Mouse (Mus musculus): Measurements from ENCODE around the gene Tnfaip2. TPM values are rescaled to one million over a fixed set of nuclear protein-coding genes. Genes with fewer than 3 reads are reported as not detected.

Tnfaip2 gene
- 4.3 and 6.0 TPM in 2 replicates for polyA plus RNA-seq (2016; fragmentation: Nextera tagmentation; extraction: Ambion mirVana)

DNA sequence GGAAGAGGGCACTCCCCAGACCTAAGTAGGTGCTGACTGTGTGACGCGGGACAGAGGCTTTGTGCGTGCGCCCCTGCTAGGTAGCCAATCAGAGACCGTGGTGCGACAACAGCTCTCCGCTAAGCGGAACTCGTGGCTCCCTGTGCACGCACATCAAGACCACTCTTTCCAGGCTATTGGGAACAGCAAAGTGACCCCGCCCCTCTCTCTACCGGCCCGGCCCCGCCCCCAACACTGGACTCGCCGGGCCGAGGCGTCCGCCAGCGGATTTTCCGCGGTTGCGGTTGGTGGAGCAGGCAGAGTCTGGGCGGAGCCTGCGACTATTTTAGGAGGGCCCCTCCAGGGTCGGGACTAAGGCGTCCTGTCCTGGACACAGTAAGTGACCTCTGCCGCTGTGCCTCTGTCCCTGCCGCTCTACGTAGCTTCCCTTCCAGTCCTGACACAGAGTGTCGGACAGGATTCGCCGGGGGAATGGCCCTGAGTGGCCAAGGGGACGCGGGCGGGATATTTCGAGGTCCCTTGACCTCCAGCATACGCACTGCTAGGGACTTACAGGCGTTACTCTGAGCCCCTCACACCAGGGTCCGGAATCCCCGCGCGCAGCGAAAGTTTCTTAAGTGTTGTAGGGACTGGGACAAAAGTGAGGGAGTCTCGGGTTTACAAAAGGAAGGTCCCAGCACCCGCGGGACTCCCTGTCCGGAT is at the start of gene Tnfaip2:
Gene Tnfaip2, plus strand, starts transcription at position 161 of the 702 bp plus-strand sequence.
- peak; percentile 86 for DNase-seq (ENCODE audit: low spot score)
- Histone ChIP-seq H3K36me3 (no peaks in the 10 kb centered on the region), H3K9me3 (replicated peaks) (no peaks in the 10 kb centered on the region), H3K27me3 (ENCODE audit: low read depth, poor library complexity, severe bottlenecking) (peaks cover 100% of the 10 kb centered on the region), H3K4me3 (peak within 1 kb of the TSS; percentile 53), H3K4me1 (peaks cover 46% of the 10 kb centered on the region), H3K27ac (peak within 1 kb of the TSS; percentile 17; the same call in 1 of the 2 replicates)
- WGBS = under 1% methylated on average over 48 of the region's 48 CpGs

GRCm38 (mm10) chr12:111394008-111394407 is 48.3 kb upstream of the Tnfaip2 start:
- Histone ChIP-seq H3K27ac (no peak overlapping the region), H3K9me3 (replicated peaks) (no peaks in the 10 kb centered on the region), H3K4me1 (no peaks in the 10 kb centered on the region), H3K36me3 (no peaks in the 10 kb centered on the region), H3K4me3 (no peak overlapping the region), H3K27me3 (ENCODE audit: low read depth, poor library complexity, severe bottlenecking) (peaks cover 20% of the 10 kb centered on the region; the same call in 1 of the 2 replicates)
- 86% methylated on average over 6 of the region's 6 CpGs for WGBS
- DNase-seq (ENCODE audit: low spot score) = no peak

- peaks cover 26% of the 10 kb centered on the region for H3K27me3 ChIP-seq (ENCODE audit: low read depth, poor library complexity, severe bottlenecking)
- peaks cover 5% of the 10 kb centered on the region; the same call in 1 of the 2 replicates for H3K4me1 ChIP-seq
- no peak overlapping the region for H3K27ac ChIP-seq
- H3K9me3 ChIP-seq (replicated peaks) = no peaks in the 10 kb centered on the region
- H3K4me3 ChIP-seq = no peak overlapping the region
- no peak for DNase-seq (ENCODE audit: low spot score)
- 80% methylated on average over 5 of the region's 5 CpGs for WGBS
- H3K36me3 ChIP-seq = no peaks in the 10 kb centered on the region
Measured at GRCm38 (mm10) chr12:111396997-111397396, 45.3 kb upstream of the Tnfaip2 start.

- Histone ChIP-seq H3K4me3 (no peak overlapping the region), H3K27ac (no peak overlapping the region)
- peak; percentile 87 for DNase-seq (ENCODE audit: low spot score)
Measured at GRCm38 (mm10) chr12:111401454-111402184, 40.6 kb upstream of the Tnfaip2 start.

DNA sequence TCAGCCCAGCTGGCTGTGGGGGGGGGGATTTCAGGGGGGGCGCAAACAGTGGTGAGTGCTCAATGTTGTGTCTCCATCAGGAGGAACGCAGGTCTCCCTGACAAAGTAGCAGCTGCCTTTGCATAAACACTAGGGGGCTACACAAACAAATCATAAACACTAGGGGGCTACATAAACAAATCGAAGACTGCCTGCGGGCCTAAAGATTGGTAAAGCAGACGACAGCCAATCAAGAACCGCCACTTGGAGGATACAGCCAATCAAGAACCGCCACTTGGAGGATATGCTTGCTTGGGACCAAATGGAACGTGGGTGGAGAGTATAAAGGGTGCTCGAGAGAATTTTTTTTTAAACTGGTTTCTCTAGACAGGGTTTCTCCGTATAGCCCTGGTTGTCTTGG is 37.4 kb upstream of the Tnfaip2 start:
- 50% methylated on average over 10 of the region's 10 CpGs for WGBS
- Histone ChIP-seq H3K4me1 (peaks cover 19% of the 10 kb centered on the region), H3K36me3 (no peaks in the 10 kb centered on the region), H3K9me3 (replicated peaks) (no peaks in the 10 kb centered on the region), H3K4me3 (no peak overlapping the region), H3K27me3 (ENCODE audit: low read depth, poor library complexity, severe bottlenecking) (peaks cover 67% of the 10 kb centered on the region), H3K27ac (no peak overlapping the region)
- DNase-seq (ENCODE audit: low spot score) = no peak

More at GRCm38 (mm10) chr12:111401454-111402184, 40.6 kb upstream of the Tnfaip2 start:
- H3K36me3 ChIP-seq = no peaks in the 10 kb centered on the region
- peaks cover 11% of the 10 kb centered on the region for H3K4me1 ChIP-seq
- no peaks in the 10 kb centered on the region for H3K9me3 ChIP-seq (replicated peaks)
- WGBS = 14% methylated on average over 15 of the region's 15 CpGs
- peaks cover 48% of the 10 kb centered on the region for H3K27me3 ChIP-seq (ENCODE audit: low read depth, poor library complexity, severe bottlenecking)

GRCm38 (mm10) chr12:111406622-111407021 is 35.6 kb upstream of the Tnfaip2 start, which contains the start of gene Lbhd2:
TSS of gene Lbhd2 (plus strand) at chr12:111406809.
- no peaks in the 10 kb centered on the region for H3K36me3 ChIP-seq
- DNase-seq (ENCODE audit: low spot score) = no peak
- peak within 1 kb of the TSS; percentile 51 for H3K27ac ChIP-seq
- H3K9me3 ChIP-seq (replicated peaks) = no peaks in the 10 kb centered on the region
- H3K4me3 ChIP-seq = peak within 1 kb of the TSS; percentile 36
- peaks cover 81% of the 10 kb centered on the region for H3K27me3 ChIP-seq (ENCODE audit: low read depth, poor library complexity, severe bottlenecking)
- H3K4me1 ChIP-seq = peaks cover 23% of the 10 kb centered on the region
- 1% methylated on average over 24 of the region's 24 CpGs for WGBS

GRCm38 (mm10) chr12:111409583-111409982 is 32.7 kb upstream of the Tnfaip2 start:
- Histone ChIP-seq H3K27ac (no peak overlapping the region), H3K27me3 (ENCODE audit: low read depth, poor library complexity, severe bottlenecking) (peaks cover 67% of the 10 kb centered on the region), H3K4me3 (no peak overlapping the region)

GRCm38 (mm10) chr12:111411631-111412355 is 30.5 kb upstream of the Tnfaip2 start:
- no peak overlapping the region for H3K4me3 ChIP-seq
- WGBS = 77% methylated on average over 8 of the region's 8 CpGs
- no peak overlapping the region for H3K27ac ChIP-seq
- peaks cover 35% of the 10 kb centered on the region for H3K4me1 ChIP-seq
- no peak for DNase-seq (ENCODE audit: low spot score)
- H3K27me3 ChIP-seq (ENCODE audit: low read depth, poor library complexity, severe bottlenecking) = peaks cover 71% of the 10 kb centered on the region
- H3K36me3 ChIP-seq = no peaks in the 10 kb centered on the region
- no peaks in the 10 kb centered on the region for H3K9me3 ChIP-seq (replicated peaks)

More at GRCm38 (mm10) chr12:111409583-111409982, 32.7 kb upstream of the Tnfaip2 start:
- Histone ChIP-seq H3K36me3 (no peaks in the 10 kb centered on the region), H3K9me3 (replicated peaks) (no peaks in the 10 kb centered on the region), H3K4me1 (peaks cover 35% of the 10 kb centered on the region)
- no peak for DNase-seq (ENCODE audit: low spot score)
- 38% methylated on average over 5 of the region's 5 CpGs for WGBS

DNA sequence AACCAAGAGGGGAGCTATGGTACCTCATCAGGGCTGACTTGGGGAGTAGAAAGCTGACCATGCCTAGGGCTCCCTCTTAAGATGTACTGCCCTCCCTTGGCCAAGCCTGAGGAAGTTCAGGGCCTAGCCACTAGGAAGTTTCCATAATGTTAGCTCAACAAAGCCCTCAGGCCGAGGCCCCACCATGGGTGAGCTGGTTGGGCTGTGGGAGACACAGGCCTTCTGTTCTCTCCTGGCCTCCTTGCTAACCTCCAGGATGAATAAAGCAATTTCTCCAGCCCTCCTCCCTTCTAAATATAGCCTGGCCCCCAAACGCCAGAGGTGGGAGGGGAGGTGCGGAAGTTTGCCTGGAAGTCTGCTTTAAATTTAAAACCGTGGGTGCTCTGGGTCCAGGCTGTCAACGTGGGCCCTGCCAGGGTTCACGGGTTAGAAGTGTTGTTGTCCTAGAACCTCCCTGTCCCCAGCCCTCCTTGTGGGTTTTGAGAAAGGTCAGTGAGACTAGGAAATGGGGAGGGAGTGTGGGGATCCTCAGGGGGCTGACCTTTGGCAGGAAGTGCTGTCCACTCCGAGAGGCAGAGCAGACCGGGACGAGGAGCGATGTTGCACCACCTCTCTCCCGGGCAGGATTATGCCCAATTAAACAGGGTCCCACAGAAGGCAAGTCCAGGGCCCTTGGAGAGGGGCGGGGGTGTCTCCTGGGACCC is 29.5 kb upstream of the Tnfaip2 start:
- WGBS = 14% methylated on average over 12 of the region's 12 CpGs
- Histone ChIP-seq H3K9me3 (replicated peaks) (no peaks in the 10 kb centered on the region), H3K27ac (peak overlapping the region; percentile 73), H3K4me1 (peaks cover 41% of the 10 kb centered on the region), H3K27me3 (ENCODE audit: low read depth, poor library complexity, severe bottlenecking) (peaks cover 71% of the 10 kb centered on the region), H3K36me3 (no peaks in the 10 kb centered on the region), H3K4me3 (peak overlapping the region; percentile 45)
- DNase-seq (ENCODE audit: low spot score) = no peak

DNA sequence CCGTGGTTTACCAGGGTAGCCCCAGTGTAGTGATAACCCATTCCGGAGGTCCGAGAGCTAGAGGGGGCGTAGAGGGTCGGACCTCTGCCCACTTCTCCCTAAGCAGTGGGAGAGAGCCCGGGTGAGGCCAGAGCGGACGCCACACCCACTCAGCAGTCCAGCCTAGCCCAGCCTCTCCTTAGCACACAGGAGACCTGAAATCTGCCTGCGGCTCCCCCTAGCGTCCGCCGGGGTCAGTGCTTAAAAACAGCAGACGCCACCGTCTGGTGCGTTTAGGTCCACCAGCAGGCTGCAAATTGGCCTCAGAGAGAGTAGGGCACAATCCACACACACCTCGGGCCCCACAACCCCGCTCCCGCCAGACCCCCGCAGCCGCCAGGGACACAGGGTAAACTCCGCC is 29.0 kb upstream of the Tnfaip2 start:
- Histone ChIP-seq H3K4me3 (peak overlapping the region; percentile 45), H3K9me3 (replicated peaks) (no peaks in the 10 kb centered on the region), H3K27me3 (ENCODE audit: low read depth, poor library complexity, severe bottlenecking) (peaks cover 71% of the 10 kb centered on the region), H3K4me1 (peaks cover 41% of the 10 kb centered on the region), H3K27ac (peak overlapping the region; percentile 73), H3K36me3 (no peaks in the 10 kb centered on the region)
- 2% methylated on average over 21 of the region's 21 CpGs for WGBS
- DNase-seq (ENCODE audit: low spot score) = peak; percentile 91

- WGBS = 2% methylated on average over 17 of the region's 17 CpGs
- Histone ChIP-seq H3K36me3 (no peaks in the 10 kb centered on the region), H3K27ac (peak within 1 kb of the TSS; percentile 37; the same call in 1 of the 2 replicates), H3K4me1 (peaks cover 29% of the 10 kb centered on the region), H3K27me3 (ENCODE audit: low read depth, poor library complexity, severe bottlenecking) (peaks cover 76% of the 10 kb centered on the region), H3K4me3 (peak within 1 kb of the TSS; percentile 42), H3K9me3 (replicated peaks) (no peaks in the 10 kb centered on the region)
- DNase-seq (ENCODE audit: low spot score) = peak; percentile 53
Measured at GRCm38 (mm10) chr12:111416921-111417779, 25.1 kb upstream of the Tnfaip2 start, which contains the start of gene Exoc3l4. TSS of gene Exoc3l4 (plus strand) at chr12:111417017.
